Mouse (Mus musculus): Measurements from ENCODE around the gene Il17rc.

Gene Il17rc

DNA sequence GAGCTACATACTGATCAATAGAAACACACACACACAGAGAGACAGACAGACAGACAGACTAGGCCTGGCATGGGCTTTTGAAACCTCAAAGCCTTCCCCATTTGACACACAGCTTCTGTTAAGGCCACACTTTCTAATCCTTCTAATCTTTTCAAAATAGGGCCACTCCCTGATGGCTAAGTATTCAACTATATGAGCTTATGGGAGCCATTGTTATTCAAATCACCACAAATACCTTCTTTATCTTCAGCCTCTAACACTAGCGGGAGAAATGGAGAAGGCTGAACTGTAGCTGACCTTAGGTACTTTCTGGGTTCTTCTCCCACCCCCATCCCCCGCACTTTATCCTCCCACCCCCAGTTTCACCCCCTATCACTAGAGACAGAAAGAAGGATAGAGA, 31.6 kb downstream of the Il17rc start:
- TF ChIP-seq GATA4 (IDR thresholded peaks at IDR 0.05; ENCODE audit: insufficient replicate concordance, low read length), result no peak

DNA sequence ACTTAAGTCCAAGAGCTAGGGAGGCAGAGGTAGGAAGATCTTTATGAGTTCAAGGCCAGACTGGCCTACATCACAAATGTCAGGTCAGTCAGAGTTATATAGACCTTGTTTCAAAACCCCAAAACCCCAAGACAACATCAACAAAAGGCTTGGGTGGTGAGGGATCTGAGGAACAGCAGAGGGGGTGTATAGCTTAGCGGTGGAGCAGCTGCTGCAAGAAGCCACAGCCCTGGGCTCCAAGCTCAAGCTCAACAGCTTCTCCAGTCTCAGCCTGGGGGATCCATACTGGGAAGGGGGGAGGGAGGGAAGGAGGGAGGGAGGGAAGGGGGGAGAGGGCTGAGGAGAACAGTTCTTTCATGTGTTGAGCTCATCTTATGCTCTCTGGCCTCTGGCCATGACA, 34.5 kb downstream of the Il17rc start:
- TF ChIP-seq GATA4 (IDR thresholded peaks at IDR 0.05; ENCODE audit: insufficient replicate concordance, low read length), result no peak

DNA sequence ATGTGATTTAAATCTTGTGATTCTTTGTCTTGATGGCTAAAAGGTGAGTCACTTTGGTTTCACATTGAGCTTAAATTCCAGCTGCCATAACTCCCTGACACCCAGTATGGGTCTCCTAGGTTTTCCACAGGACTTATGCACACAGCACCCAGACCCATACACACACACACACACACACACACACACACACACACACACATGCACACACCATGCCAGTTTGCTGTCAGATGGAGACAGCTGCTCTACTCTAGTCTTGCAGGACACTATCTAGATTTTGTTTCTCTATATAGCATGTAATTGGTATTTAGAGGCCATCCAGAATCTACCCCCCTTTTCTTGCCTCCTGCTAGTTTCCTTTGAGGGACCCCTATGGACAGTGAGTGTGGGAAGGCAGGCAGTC, 35.9 kb downstream of the Il17rc start:
- TF ChIP-seq GATA4 (IDR thresholded peaks at IDR 0.05; ENCODE audit: insufficient replicate concordance, low read length), result no peak

DNA sequence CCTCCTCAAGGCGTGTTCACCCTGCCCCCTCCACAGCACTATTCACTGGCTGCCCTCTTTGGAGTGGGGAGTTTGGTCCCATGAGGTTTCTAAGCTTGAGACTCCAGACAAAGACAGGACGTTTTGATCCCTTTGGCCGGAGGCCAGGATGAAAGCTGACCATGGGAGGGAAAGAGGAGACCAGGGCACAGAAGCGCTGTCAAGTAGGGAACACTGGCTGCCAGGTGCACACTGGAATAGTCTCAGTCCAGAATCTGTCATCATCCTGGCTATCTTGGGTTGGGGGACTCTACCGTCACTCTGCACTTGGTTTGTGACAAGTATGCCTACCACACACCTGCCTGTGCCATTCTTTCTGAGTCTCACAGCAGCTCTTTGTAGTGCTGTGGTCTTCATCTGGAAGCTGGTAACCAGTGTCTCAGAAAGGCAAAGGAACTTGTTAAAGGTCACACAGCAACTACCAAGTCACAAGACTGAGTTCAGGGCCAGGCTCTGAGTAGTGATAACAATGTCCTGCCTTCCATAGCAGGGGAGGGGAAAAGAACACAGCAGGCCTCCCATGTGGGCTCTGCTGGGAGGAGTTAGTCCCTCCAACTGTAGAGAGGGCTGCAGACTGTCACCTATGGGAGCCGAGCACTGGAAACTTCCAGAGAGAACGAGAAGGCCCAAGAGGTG, 37.2 kb downstream of the Il17rc start:
- no peak for TF ChIP-seq GATA4 (IDR thresholded peaks at IDR 0.05; ENCODE audit: insufficient replicate concordance, low read length)

DNA sequence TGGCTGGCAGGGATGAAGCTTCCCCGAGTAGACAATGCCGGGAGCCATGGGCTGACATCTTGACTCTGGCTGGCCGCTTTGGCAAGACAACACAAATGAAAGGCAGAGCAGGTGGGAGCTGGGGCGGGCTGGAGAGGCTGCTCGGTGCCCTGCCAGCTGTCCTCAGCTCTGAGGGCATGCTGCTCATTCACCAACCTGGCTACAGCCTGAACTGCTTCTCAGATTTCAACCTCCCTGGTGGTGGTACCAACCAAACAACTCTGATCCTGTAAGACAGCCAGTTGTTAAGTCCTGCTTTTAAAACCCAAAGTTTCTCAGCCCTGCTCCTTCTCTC, 37.7 kb downstream of the Il17rc start:
- TF ChIP-seq GATA4 (IDR thresholded peaks at IDR 0.05; ENCODE audit: insufficient replicate concordance, low read length), result no peak

DNA sequence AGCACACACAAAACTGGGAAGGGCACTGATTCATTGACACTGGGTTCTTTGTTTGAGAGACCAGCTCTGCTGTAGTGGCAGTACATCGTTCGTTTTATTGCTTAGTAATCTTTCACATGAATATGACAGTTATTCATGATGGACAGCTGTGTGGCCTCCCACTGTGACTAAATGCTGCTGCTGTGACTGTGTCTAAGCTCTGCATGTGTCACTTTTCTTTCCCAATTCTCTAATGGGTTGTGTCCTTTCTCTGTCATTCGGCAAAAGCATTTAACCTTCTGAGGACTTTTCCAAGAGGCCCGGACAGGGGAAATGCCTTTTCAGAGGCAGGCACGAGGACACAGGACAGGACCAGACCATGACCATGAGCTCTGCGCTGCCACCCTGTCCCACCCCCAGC, 42.7 kb downstream of the Il17rc start:
- no peak for TF ChIP-seq GATA4 (IDR thresholded peaks at IDR 0.05; ENCODE audit: insufficient replicate concordance, low read length)

DNA sequence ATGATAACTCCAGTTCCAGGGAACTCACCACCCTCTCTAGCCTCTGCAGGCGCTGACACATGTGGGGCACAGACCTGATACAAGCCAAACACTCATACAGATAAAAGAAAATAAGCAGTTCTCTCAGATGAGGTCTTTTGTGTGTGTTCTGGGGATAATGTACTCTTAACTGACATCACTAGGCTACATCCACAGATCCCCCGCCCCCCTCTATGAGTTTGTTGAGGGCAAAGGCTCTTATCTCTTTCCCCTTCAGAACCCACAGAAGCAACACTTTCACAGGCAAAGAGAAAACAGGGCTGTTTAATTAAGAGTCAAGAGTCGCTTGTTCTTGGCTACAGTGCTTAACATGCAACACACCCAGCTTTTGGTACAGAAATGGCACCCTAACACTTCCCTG, 43.4 kb downstream of the Il17rc start:
- TF ChIP-seq GATA4 (IDR thresholded peaks at IDR 0.05; ENCODE audit: insufficient replicate concordance, low read length), result no peak

DNA sequence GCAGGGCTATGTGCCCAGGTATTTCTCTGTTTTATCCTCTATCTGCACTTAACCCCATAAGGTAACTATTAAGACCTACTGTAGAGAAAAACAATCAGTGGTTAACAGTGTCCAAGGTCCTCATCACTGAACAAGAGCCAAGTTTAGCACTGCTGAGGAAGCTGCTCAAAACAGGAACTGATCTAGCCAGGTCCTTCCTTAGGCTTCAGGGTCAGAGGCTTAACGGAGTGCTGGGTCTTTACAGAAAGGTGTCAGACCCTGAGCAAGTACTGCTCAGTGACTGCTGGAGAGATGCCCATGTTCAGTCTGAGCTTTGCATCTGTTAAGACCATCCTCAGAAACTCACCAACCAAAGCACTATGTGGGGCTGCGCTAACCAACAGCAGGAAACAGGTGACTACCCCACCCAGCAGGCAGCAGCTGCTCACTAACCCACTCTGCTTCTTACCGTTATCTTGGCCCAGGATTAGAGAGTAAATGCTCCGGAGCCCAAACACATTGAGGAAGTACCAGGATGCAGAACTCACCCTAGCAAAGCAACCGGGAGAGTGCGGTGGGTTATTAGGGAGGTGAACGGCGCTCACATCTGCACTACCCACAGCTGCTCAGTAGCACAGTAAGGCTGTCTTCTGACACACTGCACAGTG, 46.3 kb downstream of the Il17rc start:
- TF ChIP-seq GATA4 (IDR thresholded peaks at IDR 0.05; ENCODE audit: insufficient replicate concordance, low read length), result no peak

DNA sequence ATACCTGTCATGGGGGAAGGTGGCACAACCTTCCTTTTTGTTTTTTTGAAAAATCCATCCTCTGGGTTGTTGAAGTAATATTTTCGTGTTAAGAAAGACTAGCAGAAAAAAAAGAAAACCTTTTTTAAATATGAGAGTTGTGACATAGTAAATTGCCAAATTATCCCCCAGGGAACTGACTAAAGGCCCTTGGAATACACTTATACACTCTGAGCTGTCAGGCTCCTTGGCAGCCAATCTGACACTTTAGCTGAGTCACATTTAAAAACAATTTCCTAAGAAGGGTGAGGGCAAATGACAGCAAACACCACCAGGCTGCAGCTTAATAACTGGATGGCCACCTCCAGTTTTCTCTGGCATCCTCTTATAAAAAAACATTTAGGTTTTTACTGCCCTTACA, 51.1 kb downstream of the Il17rc start:
- no peak for TF ChIP-seq GATA4 (IDR thresholded peaks at IDR 0.05; ENCODE audit: insufficient replicate concordance, low read length)

DNA sequence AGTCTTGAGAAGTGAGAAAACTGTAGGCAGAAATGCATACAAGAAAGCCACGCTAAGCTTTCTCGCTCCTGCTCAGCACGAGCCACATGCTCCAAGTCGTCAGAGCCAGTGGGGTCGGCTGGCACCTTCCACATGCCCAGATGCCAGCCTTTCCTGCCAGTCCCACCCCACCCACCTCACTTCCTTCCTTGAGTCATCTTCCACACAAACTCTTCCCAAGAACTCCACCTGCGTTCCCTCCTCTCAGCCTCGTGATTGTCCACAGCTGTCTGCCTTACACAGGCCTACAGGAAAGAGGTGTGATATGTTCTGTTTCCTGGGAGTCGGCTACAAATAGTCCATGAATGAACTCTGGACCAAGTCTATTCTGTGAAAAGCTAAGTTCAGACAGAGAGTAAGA, 52.2 kb downstream of the Il17rc start:
- no peak for TF ChIP-seq GATA4 (IDR thresholded peaks at IDR 0.05; ENCODE audit: insufficient replicate concordance, low read length)

DNA sequence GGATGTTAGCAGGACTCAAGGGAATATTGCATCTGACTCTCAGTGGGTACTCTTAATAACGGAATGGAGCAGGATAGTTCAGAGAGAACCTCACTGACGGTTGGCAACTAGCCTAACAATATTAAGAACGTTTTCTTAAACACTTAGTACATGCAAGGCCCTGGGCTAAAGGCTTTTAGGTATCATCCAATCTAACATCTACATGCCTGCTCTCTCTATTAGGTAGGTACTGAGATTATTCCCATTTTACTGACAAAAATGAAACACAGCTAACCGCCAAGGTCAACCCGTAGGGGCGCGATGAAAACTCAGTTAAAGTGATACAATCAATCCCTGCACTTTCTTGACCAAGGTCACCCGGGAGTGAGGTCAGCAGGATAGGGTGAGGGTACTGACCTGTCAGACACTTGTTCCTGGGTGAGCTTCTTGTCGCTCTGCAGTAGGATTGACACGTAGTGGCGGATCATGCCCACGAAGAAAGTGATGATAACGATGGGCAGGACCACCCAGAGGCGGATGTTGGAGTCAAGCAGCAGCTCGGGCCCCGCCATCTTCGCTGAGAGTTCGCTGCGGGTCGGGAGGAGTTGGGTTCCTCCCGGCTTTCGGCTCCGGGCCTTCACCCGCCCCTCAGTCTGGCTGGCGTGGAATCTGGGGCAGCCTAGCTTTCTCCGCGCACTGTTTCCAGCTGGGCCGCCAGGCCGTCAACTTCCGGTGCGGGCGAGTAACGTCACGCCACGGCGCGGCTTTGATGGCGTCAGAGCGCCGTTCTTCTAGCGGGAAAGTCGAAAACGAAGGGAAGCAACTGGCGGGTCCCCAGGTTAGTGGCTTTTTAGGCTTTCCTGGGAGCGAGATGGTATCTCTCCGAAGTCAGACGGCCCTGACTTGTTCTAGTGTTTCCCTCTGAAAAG, 60.0 kb downstream of the Il17rc start, which contains the start of the genes Emc3 and Fancd2:
Gene Emc3, minus strand, starts transcription at position 721 of the 908 bp plus-strand sequence.
Gene Fancd2, plus strand, starts transcription at position 751 of the 908 bp plus-strand sequence.
- TF ChIP-seq GATA4 (IDR thresholded peaks at IDR 0.05; ENCODE audit: insufficient replicate concordance, low read length), result no peak; the same call in 1 of the 2 replicates

DNA sequence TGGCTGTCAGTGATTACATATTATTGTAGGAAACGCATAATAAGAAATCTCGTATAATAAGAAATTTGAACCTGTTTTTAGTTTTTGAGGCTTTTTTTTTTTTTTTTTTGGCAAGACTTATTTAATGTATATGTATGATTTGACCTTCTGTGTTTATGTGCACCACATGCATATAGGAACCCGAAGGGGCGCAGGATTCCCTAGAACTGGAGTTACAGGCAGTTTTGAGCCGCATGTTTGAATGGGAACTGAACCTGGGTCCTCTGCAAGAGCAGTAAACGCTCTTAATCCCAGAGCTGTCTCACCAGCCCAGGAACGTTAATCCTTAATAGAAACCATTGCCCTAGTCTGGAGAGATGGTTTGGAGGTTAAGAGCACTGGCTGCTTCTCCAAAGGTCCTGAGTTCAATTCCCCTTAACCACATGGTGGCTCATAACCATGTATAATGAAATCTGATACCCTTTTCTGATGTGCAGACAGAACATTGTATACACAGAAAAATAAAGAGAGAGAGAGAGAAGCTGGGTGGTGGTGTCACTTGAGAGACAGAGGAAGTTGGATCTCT, 60.7 kb downstream of the Il17rc start:
- TF ChIP-seq GATA4 (IDR thresholded peaks at IDR 0.05; ENCODE audit: insufficient replicate concordance, low read length), result no peak

All from liver, adult (tissue).